In genomic region chr4:156031593-156032391, GRCm38 (mm10) we compare ENCODE assay signal across 8 mouse cellular contexts. TPM values are rescaled to one million over a fixed set of nuclear protein-coding genes. Genes with fewer than 3 reads are reported as not detected.
DNase-seq lines count a peak whose midpoint lies in the region; ATAC-seq and TF ChIP-seq lines count a peak whose summit lies in the region.

No protein-coding gene starts in this region.

- H3K36me3 ChIP-seq in forebrain, embryonic 11.5 days (ENCODE audit: control insufficient read depth, insufficient read depth, low read length): no peaks in the 10 kb centered on the region; the same call in 1 of the 2 replicates
- peaks cover 8% of the 10 kb centered on the region; the same call in 1 of the 2 replicates for H3K36me3 ChIP-seq in heart, embryonic 15.5 days
- H3K36me3 ChIP-seq in liver, embryonic 14.5 days (replicated peaks; ENCODE audit: control insufficient read depth, insufficient read depth, low read depth): no peaks in the 10 kb centered on the region
- peaks cover 4% of the 10 kb centered on the region; the same call in 1 of the 2 replicates for H3K36me3 ChIP-seq in neural tube, embryonic 11.5 days (ENCODE audit: control insufficient read depth, insufficient read depth, low read length)
- no peaks in the 10 kb centered on the region for H3K36me3 ChIP-seq in stomach, postnatal 0 days (ENCODE audit: control insufficient read depth, insufficient read depth, low read length)

- H3K27ac ChIP-seq in forebrain, embryonic 11.5 days (ENCODE audit: low read depth, low read length): peak overlapping the region; percentile 84
- peak overlapping the region; percentile 97 for H3K27ac ChIP-seq in heart, embryonic 15.5 days
- no peak overlapping the region for H3K27ac ChIP-seq in liver, embryonic 14.5 days
- H3K27ac ChIP-seq in neural tube, embryonic 11.5 days (ENCODE audit: low read depth, low read length): peak overlapping the region; percentile 79
- peak overlapping the region; percentile 90 for H3K27ac ChIP-seq in stomach, postnatal 0 days (replicated peaks)

- no peak for TF ChIP-seq POLR2A in brain, embryonic 14.5 days (IDR thresholded peaks at IDR 0.05; ENCODE audit: borderline replicate concordance, extremely low read depth, insufficient read depth, insufficient read length, poor library complexity, severe bottlenecking)

- 2% methylated on average over 24 of the region's 24 CpGs for WGBS in forebrain, embryonic 11.5 days
- 1% methylated on average over 24 of the region's 24 CpGs for WGBS in heart, embryonic 15.5 days
- WGBS in liver, embryonic 14.5 days (ENCODE audit: insufficient replicate concordance): 3% methylated on average over 24 of the region's 24 CpGs
- WGBS in neural tube, embryonic 11.5 days: 1% methylated on average over 24 of the region's 24 CpGs
- under 1% methylated on average over 24 of the region's 24 CpGs for WGBS in stomach, postnatal 0 days

- H3K4me2 ChIP-seq in forebrain, embryonic 11.5 days (ENCODE audit: low read depth, low read length, severe bottlenecking): peak overlapping the region; percentile 51
- H3K4me2 ChIP-seq in heart, embryonic 15.5 days: peak overlapping the region; percentile 79
- peak overlapping the region; percentile 56 for H3K4me2 ChIP-seq in liver, embryonic 14.5 days (ENCODE audit: low read depth)
- peak overlapping the region; percentile 58 for H3K4me2 ChIP-seq in neural tube, embryonic 11.5 days (ENCODE audit: low read depth)
- H3K4me2 ChIP-seq in stomach, postnatal 0 days (replicated peaks; ENCODE audit: low read depth): peak overlapping the region; percentile 65

- peaks cover 22% of the 10 kb centered on the region for H3K27me3 ChIP-seq in forebrain, embryonic 11.5 days (ENCODE audit: control insufficient read depth, insufficient read depth, low read length)
- peaks cover 25% of the 10 kb centered on the region for H3K27me3 ChIP-seq in heart, embryonic 15.5 days
- H3K27me3 ChIP-seq in liver, embryonic 14.5 days (ENCODE audit: control insufficient read depth, insufficient read depth, low read length): peaks cover 19% of the 10 kb centered on the region
- H3K27me3 ChIP-seq in neural tube, embryonic 11.5 days (ENCODE audit: control insufficient read depth, insufficient read depth, low read length): peaks cover 22% of the 10 kb centered on the region
- H3K27me3 ChIP-seq in stomach, postnatal 0 days (ENCODE audit: control insufficient read depth, insufficient read depth, low read length): no peaks in the 10 kb centered on the region

- H3K9ac ChIP-seq in forebrain, embryonic 11.5 days (ENCODE audit: low read length): peak overlapping the region; percentile 59
- peak overlapping the region; percentile 65 for H3K9ac ChIP-seq in heart, embryonic 15.5 days
- H3K9ac ChIP-seq in liver, embryonic 14.5 days (replicated peaks): peak overlapping the region; percentile 41
- peak overlapping the region; percentile 54 for H3K9ac ChIP-seq in neural tube, embryonic 11.5 days (ENCODE audit: low read length)
- peak overlapping the region; percentile 68 for H3K9ac ChIP-seq in stomach, postnatal 0 days (ENCODE audit: low read length)

- ATAC-seq in forebrain, embryonic 11.5 days (replicated peaks; ENCODE audit: low FRiP score): peak; percentile 91
- ATAC-seq in heart, embryonic 15.5 days (replicated peaks; ENCODE audit: insufficient number of reproducible peaks, insufficient read depth, low FRiP score, low read depth): peak; percentile 92
- ATAC-seq in liver, embryonic 14.5 days (ENCODE audit: insufficient read depth): peak; percentile 61
- ATAC-seq in neural tube, embryonic 11.5 days (ENCODE audit: insufficient read depth, low FRiP score, low TSS enrichment): peak; percentile 89
- ATAC-seq in stomach, postnatal 0 days (ENCODE audit: low FRiP score, low TSS enrichment): peak; percentile 83

- no peak for TF ChIP-seq CTCF in brain, embryonic 14.5 days (IDR thresholded peaks at IDR 0.05; ENCODE audit: borderline replicate concordance, extremely low read depth, insufficient read depth, insufficient read length)
- no peak for TF ChIP-seq CTCF in liver, embryonic 14.5 days (IDR thresholded peaks at IDR 0.05; ENCODE audit: low read depth)
- no peak for TF ChIP-seq CTCF in stomach, postnatal 0 days (IDR thresholded peaks at IDR 0.05; ENCODE audit: low read depth)

- peaks cover 5% of the 10 kb centered on the region for H3K4me1 ChIP-seq in forebrain, embryonic 11.5 days (replicated peaks; ENCODE audit: control insufficient read depth, insufficient read depth, low read length)
- H3K4me1 ChIP-seq in heart, embryonic 15.5 days (replicated peaks): peaks cover 33% of the 10 kb centered on the region
- H3K4me1 ChIP-seq in liver, embryonic 14.5 days (replicated peaks; ENCODE audit: control insufficient read depth in 2 of 2, insufficient read depth in 2 of 2, low read length in 1 of 2): peaks cover 0 to 14% of the 10 kb centered on the region in 2 experiments; a peak in 2 of 4 replicates
- H3K4me1 ChIP-seq in neural tube, embryonic 11.5 days (ENCODE audit: control insufficient read depth, insufficient read depth, low read length): peaks cover 17% of the 10 kb centered on the region; the same call in 1 of the 2 replicates
- peaks cover 10% of the 10 kb centered on the region for H3K4me1 ChIP-seq in stomach, postnatal 0 days (replicated peaks; ENCODE audit: control insufficient read depth, insufficient read depth)

- no peak for TF ChIP-seq EP300 in liver, embryonic 14.5 days (IDR thresholded peaks at IDR 0.05; ENCODE audit: low read depth)
- TF ChIP-seq EP300 in stomach, postnatal 0 days (optimal IDR thresholded peaks at IDR 0.05): no peak

- H3K4me3 ChIP-seq in forebrain, embryonic 11.5 days (ENCODE audit: low read depth, low read length): peak overlapping the region; percentile 40
- peak overlapping the region; percentile 67 for H3K4me3 ChIP-seq in heart, embryonic 15.5 days
- H3K4me3 ChIP-seq in liver, embryonic 14.5 days (ENCODE audit: insufficient read depth in 1 of 2, low read depth in 2 of 2, low read length in 2 of 2): peak overlapping the region; percentile 46 to 75
- peak overlapping the region; percentile 43 for H3K4me3 ChIP-seq in neural tube, embryonic 11.5 days (ENCODE audit: low read depth, low read length)
- peak overlapping the region; percentile 55 for H3K4me3 ChIP-seq in stomach, postnatal 0 days (ENCODE audit: low read depth, low read length)

- peak; percentile 84 for DNase-seq in CD4-positive helper T cell, adult 2 months (ENCODE audit: low read depth, low spot score)
- DNase-seq in brain, embryonic 14.5 days (ENCODE audit: low read depth): peak; percentile 95
- peak; percentile 82 for DNase-seq in forebrain, embryonic 11.5 days (ENCODE audit: low spot score)
- peak; percentile 81 to 89 for DNase-seq in kidney, postnatal 25 days
- DNase-seq in liver, embryonic 14.5 days (ENCODE audit: low read depth in 3 of 3, low spot score in 3 of 3): no peak
- DNase-seq in neural tube, embryonic 11.5 days (ENCODE audit: low spot score): peak; percentile 86
- peak; percentile 83 for DNase-seq in stomach, postnatal 0 days (ENCODE audit: low spot score)

- no peaks in the 10 kb centered on the region for H3K9me3 ChIP-seq in forebrain, embryonic 11.5 days (ENCODE audit: control insufficient read depth, low read length)
- H3K9me3 ChIP-seq in heart, embryonic 15.5 days (replicated peaks): no peaks in the 10 kb centered on the region
- no peaks in the 10 kb centered on the region for H3K9me3 ChIP-seq in liver, embryonic 14.5 days (ENCODE audit: control insufficient read depth, low read length)
- H3K9me3 ChIP-seq in neural tube, embryonic 11.5 days (ENCODE audit: control insufficient read depth, low read length): no peaks in the 10 kb centered on the region
- H3K9me3 ChIP-seq in stomach, postnatal 0 days (ENCODE audit: control insufficient read depth, low read length): no peaks in the 10 kb centered on the region

RNA-seq across cellular contexts. Expression of gene Tnfrsf18, which starts 5.8 kb away (rescaled TPM):
- polyA plus RNA-seq in brain, embryonic 14.5 days (2012; rRNA removed): 0.24 and 0.25 TPM in 2 replicates
- 1.1 and 1.9 TPM in 2 replicates for polyA plus RNA-seq in forebrain, embryonic 11.5 days (2014; fragmentation: Nextera tagmentation; extraction: Ambion mirVana)
- 1.9 and 2.9 TPM in 2 replicates for polyA plus RNA-seq in heart, embryonic 15.5 days (2015; fragmentation: Nextera tagmentation; extraction: Ambion mirVana)
- 0.39 and 0.92 TPM in 2 replicates for polyA plus RNA-seq in liver, embryonic 14.5 days (2012; rRNA removed)
- 0.39 and 0.53 TPM in 2 replicates for polyA plus RNA-seq in liver, embryonic 14.5 days (2014; fragmentation: Nextera tagmentation; extraction: Ambion mirVana)
- 0.62 and 0.82 TPM in 2 replicates for polyA plus RNA-seq in neural tube, embryonic 11.5 days (2014; fragmentation: Nextera tagmentation; extraction: Ambion mirVana)
- polyA plus RNA-seq in stomach, postnatal 0 days (2015; fragmentation: Nextera tagmentation; extraction: Ambion mirVana): 2.2 and 3.3 TPM in 2 replicates

RNA-seq across cellular contexts. Expression of gene Tnfrsf4, which starts 18.1 kb away (rescaled TPM):
- 3.3 and 4.4 TPM in 2 replicates for polyA plus RNA-seq in brain, embryonic 14.5 days (2012; rRNA removed)
- 0.53 and 0.75 TPM in 2 replicates for polyA plus RNA-seq in forebrain, embryonic 11.5 days (2014; fragmentation: Nextera tagmentation; extraction: Ambion mirVana)
- polyA plus RNA-seq in heart, embryonic 15.5 days (2015; fragmentation: Nextera tagmentation; extraction: Ambion mirVana): 0.36 and 0.55 TPM in 2 replicates
- 1.0 and 1.8 TPM in 2 replicates for polyA plus RNA-seq in liver, embryonic 14.5 days (2012; rRNA removed)
- polyA plus RNA-seq in liver, embryonic 14.5 days (2014; fragmentation: Nextera tagmentation; extraction: Ambion mirVana): 0.13 TPM in 2 replicates
- 0.45 TPM in 2 replicates for polyA plus RNA-seq in neural tube, embryonic 11.5 days (2014; fragmentation: Nextera tagmentation; extraction: Ambion mirVana)
- 0.21 and 0.48 TPM in 2 replicates for polyA plus RNA-seq in stomach, postnatal 0 days (2015; fragmentation: Nextera tagmentation; extraction: Ambion mirVana)

RNA-seq across cellular contexts. Expression of gene Ttll10, which starts 27.4 kb away (rescaled TPM):
- polyA plus RNA-seq in brain, embryonic 14.5 days (2012; rRNA removed): 0.05 and 0.23 TPM in 2 replicates
- 0.23 and 0.33 TPM in 2 replicates for polyA plus RNA-seq in forebrain, embryonic 11.5 days (2014; fragmentation: Nextera tagmentation; extraction: Ambion mirVana)
- 0.59 and 1.1 TPM in 2 replicates for polyA plus RNA-seq in heart, embryonic 15.5 days (2015; fragmentation: Nextera tagmentation; extraction: Ambion mirVana)
- polyA plus RNA-seq in liver, embryonic 14.5 days (2012; rRNA removed): 0.42 and 0.71 TPM in 2 replicates
- 0.28 and 0.38 TPM in 2 replicates for polyA plus RNA-seq in liver, embryonic 14.5 days (2014; fragmentation: Nextera tagmentation; extraction: Ambion mirVana)
- not detected in 2 replicates for polyA plus RNA-seq in neural tube, embryonic 11.5 days (2014; fragmentation: Nextera tagmentation; extraction: Ambion mirVana)
- 2.7 TPM in 2 replicates for polyA plus RNA-seq in stomach, postnatal 0 days (2015; fragmentation: Nextera tagmentation; extraction: Ambion mirVana)

RNA-seq across cellular contexts. Expression of gene Sdf4, which starts 39.1 kb away (rescaled TPM):
- polyA plus RNA-seq in brain, embryonic 14.5 days (2012; rRNA removed): 36.8 and 61.3 TPM in 2 replicates
- polyA plus RNA-seq in forebrain, embryonic 11.5 days (2014; fragmentation: Nextera tagmentation; extraction: Ambion mirVana): 117 and 121 TPM in 2 replicates
- 105 and 127 TPM in 2 replicates for polyA plus RNA-seq in heart, embryonic 15.5 days (2015; fragmentation: Nextera tagmentation; extraction: Ambion mirVana)
- 20.1 and 26.8 TPM in 2 replicates for polyA plus RNA-seq in liver, embryonic 14.5 days (2012; rRNA removed)
- 72.1 and 79.4 TPM in 2 replicates for polyA plus RNA-seq in liver, embryonic 14.5 days (2014; fragmentation: Nextera tagmentation; extraction: Ambion mirVana)
- 136 and 139 TPM in 2 replicates for polyA plus RNA-seq in neural tube, embryonic 11.5 days (2014; fragmentation: Nextera tagmentation; extraction: Ambion mirVana)
- 129 and 137 TPM in 2 replicates for polyA plus RNA-seq in stomach, postnatal 0 days (2015; fragmentation: Nextera tagmentation; extraction: Ambion mirVana)

RNA-seq across cellular contexts. Expression of gene B3galt6, which starts 39.3 kb away (rescaled TPM):
- 19.3 and 22.2 TPM in 2 replicates for polyA plus RNA-seq in brain, embryonic 14.5 days (2012; rRNA removed)
- 16.3 and 20.4 TPM in 2 replicates for polyA plus RNA-seq in forebrain, embryonic 11.5 days (2014; fragmentation: Nextera tagmentation; extraction: Ambion mirVana)
- polyA plus RNA-seq in heart, embryonic 15.5 days (2015; fragmentation: Nextera tagmentation; extraction: Ambion mirVana): 7.7 and 10.0 TPM in 2 replicates
- polyA plus RNA-seq in liver, embryonic 14.5 days (2012; rRNA removed): 2.8 and 2.9 TPM in 2 replicates
- 3.7 TPM in 2 replicates for polyA plus RNA-seq in liver, embryonic 14.5 days (2014; fragmentation: Nextera tagmentation; extraction: Ambion mirVana)
- 18.9 and 19.9 TPM in 2 replicates for polyA plus RNA-seq in neural tube, embryonic 11.5 days (2014; fragmentation: Nextera tagmentation; extraction: Ambion mirVana)
- 9.0 and 9.4 TPM in 2 replicates for polyA plus RNA-seq in stomach, postnatal 0 days (2015; fragmentation: Nextera tagmentation; extraction: Ambion mirVana)

Comparison
In these comparisons a context has a peak if more than half of its experiments do, and no peak if none do; other contexts are left out.
1. DNase-seq: peak in CD4-positive helper T cell, adult 2 months (single experiment), brain, embryonic 14.5 days (single experiment), forebrain, embryonic 11.5 days (single experiment), kidney, postnatal 25 days (2 of 2), neural tube, embryonic 11.5 days (single experiment) and stomach, postnatal 0 days (single experiment); none in liver, embryonic 14.5 days (0 of 3).
2. Peak in every context shown above with its lines, with median percentiles within 50 percentile points of each other: ATAC-seq, H3K4me2 ChIP-seq, H3K4me3 ChIP-seq and H3K9ac ChIP-seq.